Mouse (Mus musculus): ENCODE results near the gene Rit1. TPM values are rescaled to one million over a fixed set of nuclear protein-coding genes. Genes with fewer than 3 reads are reported as not detected.
"Not testable (repeated sequence)": the region's sequence is repeated elsewhere in the genome, so short reads cannot be mapped to it uniquely, and the experiment has no call there.

The Rit1 gene
- polyA plus RNA-seq, 1 experiment from 2014 or later, result 98.4 TPM

DNA sequence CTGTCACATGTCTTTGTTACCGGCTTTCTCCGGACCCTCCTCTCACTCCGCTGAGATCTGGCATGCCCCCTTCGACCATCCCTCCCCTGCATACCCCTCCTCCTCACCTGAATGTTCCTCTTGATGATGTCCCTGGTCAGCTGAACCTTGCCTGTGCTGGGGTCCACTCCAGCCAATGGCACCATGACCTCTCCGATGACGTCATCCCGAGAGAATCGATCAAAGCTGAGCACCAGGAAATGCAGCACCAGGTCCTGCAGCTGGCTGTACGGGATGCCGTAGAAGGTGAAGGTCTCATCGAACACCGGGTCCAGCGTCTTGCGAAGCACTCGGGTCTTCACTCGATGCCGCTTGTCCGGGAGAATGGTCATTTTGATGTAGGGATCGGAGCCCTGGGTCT lies 45.0 kb downstream of the Rit1 start:
- Histone ChIP-seq H3K4me1 (ENCODE audit: insufficient read depth, low read depth, low read length) (peaks cover 9% of the 10 kb centered on the region; the same call in 1 of the 2 replicates), H3K9me3 (ENCODE audit: low read length) (no peaks in the 10 kb centered on the region), H3K27ac (ENCODE audit: low read length) (no peak overlapping the region), H3K36me3 (ENCODE audit: insufficient read depth, low read length) (no peaks in the 10 kb centered on the region), H3K9ac (replicated peaks; ENCODE audit: low read depth) (no peak overlapping the region), H3K27me3 (replicated peaks; ENCODE audit: insufficient read depth, low read length) (no peaks in the 10 kb centered on the region), H3K4me3 (ENCODE audit: low read depth, low read length) (no peak overlapping the region), H3K4me2 (replicated peaks; ENCODE audit: low read depth, low read length) (no peak overlapping the region)
- DNase-seq (ENCODE audit: low spot score), result no peak
- TF ChIP-seq EP300 (IDR thresholded peaks at IDR 0.05), result no peak
- no peak for TF ChIP-seq CTCF (IDR thresholded peaks at IDR 0.05)
- ATAC-seq, result no peak
- WGBS, result 88% methylated on average over 19 of the region's 19 CpGs

DNA sequence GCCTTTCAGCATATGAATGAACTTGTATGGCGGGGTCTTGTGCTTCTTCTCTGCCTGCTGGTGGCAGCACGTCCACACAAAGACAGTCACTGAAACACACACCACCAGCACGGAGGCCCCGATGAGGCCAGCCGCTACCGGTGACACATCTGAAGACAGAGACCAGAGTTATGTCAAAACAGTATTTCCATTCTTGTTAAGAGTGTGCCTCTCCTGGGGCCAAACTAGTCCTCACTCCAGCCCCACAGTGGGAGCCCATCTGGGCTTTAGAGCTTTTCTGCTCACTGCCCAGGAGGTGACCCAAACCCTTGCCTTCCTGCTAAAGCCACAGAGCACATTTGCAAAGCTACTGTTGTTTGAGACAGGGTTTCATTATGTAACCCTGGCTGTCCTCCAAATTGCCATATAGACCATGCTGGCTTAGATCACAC lies 45.8 kb downstream of the Rit1 start:
- TF ChIP-seq CTCF (IDR thresholded peaks at IDR 0.05) (peak; percentile 40; the same call in 1 of the 2 replicates), EP300 (IDR thresholded peaks at IDR 0.05) (no peak)
- Histone ChIP-seq H3K4me1 (ENCODE audit: insufficient read depth, low read depth, low read length) (peaks cover 9% of the 10 kb centered on the region; the same call in 1 of the 2 replicates), H3K4me3 (ENCODE audit: low read depth, low read length) (no peak overlapping the region), H3K36me3 (ENCODE audit: insufficient read depth, low read length) (no peaks in the 10 kb centered on the region), H3K4me2 (replicated peaks; ENCODE audit: low read depth, low read length) (no peak overlapping the region), H3K9ac (replicated peaks; ENCODE audit: low read depth) (no peak overlapping the region), H3K27me3 (replicated peaks; ENCODE audit: insufficient read depth, low read length) (no peaks in the 10 kb centered on the region), H3K27ac (ENCODE audit: low read length) (no peak overlapping the region), H3K9me3 (ENCODE audit: low read length) (no peaks in the 10 kb centered on the region)
- no peak; the same call in 1 of the 2 replicates for ATAC-seq
- DNase-seq (ENCODE audit: low spot score), result peak; percentile 14
- WGBS, result 59% methylated on average over 6 of the region's 6 CpGs

DNA sequence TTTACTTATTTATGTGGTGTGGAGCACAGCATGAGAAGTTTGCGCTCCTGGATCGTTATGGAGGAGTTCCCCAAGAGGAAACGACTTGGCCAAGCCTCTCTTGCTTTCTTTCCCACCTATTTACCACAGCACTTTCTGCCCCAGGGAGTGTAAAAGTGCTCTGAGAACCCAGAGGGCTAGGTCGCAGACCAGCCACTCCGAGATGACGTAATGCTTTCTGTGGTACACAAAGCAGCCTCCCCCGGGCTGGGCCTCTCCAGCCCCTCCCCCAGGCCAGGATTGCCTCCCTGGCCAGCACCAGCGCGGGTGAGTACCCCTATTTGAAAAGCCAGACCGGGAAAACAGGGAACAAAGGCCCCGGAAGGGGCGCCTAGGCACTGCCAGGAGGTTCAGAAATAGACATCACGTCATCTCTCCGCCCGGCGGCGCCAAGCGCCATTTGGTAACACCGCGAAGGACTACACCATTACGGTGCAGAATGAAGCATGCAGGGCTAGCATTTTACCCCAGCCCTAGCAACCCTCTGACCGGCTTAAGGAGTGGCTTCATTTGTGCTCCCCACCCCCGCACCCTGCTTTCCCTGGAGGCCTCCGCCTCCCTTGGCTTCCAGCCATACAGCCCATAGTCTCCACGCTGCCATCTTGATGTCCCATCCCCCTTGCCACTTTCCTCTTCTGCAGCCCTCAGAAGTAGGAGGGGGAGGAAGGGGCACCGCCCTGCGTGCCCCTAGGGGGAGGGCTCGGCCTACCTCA lies 54.7 kb downstream of the Rit1 start:
- H3K4me2 ChIP-seq (replicated peaks; ENCODE audit: low read depth, low read length), result peak overlapping the region; percentile 42
- ATAC-seq (peak; percentile 79), DNase-seq (ENCODE audit: low spot score) (peak; percentile 59)
- peak overlapping the region; percentile 20; the same call in 1 of the 2 replicates for H3K4me3 ChIP-seq (ENCODE audit: low read depth, low read length)
- not testable (repeated sequence) for H3K36me3 ChIP-seq (ENCODE audit: insufficient read depth, low read length); H3K4me1 ChIP-seq (ENCODE audit: insufficient read depth, low read depth, low read length); H3K27me3 ChIP-seq (replicated peaks; ENCODE audit: insufficient read depth, low read length); H3K9ac ChIP-seq (replicated peaks; ENCODE audit: low read depth); H3K9me3 ChIP-seq (ENCODE audit: low read length); H3K27ac ChIP-seq (ENCODE audit: low read length)
- 6% methylated on average over 13 of the region's 28 CpGs for WGBS

DNA sequence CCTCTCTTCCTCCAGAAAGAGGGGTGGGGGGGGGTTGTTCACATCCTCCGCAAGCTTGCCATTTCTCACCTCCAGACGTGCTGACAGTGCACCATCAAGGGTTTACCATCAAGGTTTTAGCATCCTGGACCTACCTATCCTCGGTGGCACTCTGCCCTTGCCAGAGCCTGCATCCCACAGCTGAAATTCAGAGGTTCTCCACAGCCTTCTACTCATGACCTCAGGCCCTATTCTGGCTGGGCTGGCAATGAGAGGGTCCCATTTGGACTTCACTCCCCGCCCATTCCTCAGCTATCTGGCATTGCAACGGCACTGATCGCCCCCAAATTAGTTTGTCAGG lies 55.3 kb downstream of the Rit1 start:
- not testable (repeated sequence) for H3K9me3 ChIP-seq (ENCODE audit: low read length); H3K4me3 ChIP-seq (ENCODE audit: low read depth, low read length); DNase-seq (ENCODE audit: low spot score); H3K9ac ChIP-seq (replicated peaks; ENCODE audit: low read depth); H3K27ac ChIP-seq (ENCODE audit: low read length); H3K4me1 ChIP-seq (ENCODE audit: insufficient read depth, low read depth, low read length); H3K27me3 ChIP-seq (replicated peaks; ENCODE audit: insufficient read depth, low read length); H3K36me3 ChIP-seq (ENCODE audit: insufficient read depth, low read length)
- ATAC-seq, result 0 out of 2 replicates have a peak, but pooled peaks have one; percentile 0
- peak overlapping the region; percentile 42 for H3K4me2 ChIP-seq (replicated peaks; ENCODE audit: low read depth, low read length)
- 33% methylated on average over 3 of the region's 6 CpGs for WGBS

DNA sequence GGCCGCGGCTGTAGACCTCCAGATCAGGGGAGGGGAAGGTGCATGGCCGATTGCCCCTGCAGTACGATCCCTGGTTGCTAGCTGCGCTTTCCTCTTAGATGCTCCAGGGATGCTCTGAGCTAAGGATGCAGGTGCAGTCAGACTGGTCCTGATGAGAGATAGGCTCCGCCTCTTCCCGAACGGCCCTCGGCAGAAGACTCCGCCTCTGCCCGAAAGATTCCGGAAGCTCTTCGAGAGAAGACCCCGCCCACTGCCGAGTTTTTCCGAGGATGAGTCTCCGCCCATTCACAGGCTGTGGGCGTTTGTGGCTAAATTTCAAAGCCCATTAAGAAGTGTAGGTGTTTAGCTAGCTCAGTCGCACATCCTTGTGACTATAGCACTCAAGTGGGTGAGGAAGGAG lies 55.8 kb downstream of the Rit1 start:
- not testable (repeated sequence) for H3K4me1 ChIP-seq (ENCODE audit: insufficient read depth, low read depth, low read length); H3K4me3 ChIP-seq (ENCODE audit: low read depth, low read length); H3K27ac ChIP-seq (ENCODE audit: low read length); H3K27me3 ChIP-seq (replicated peaks; ENCODE audit: insufficient read depth, low read length); H3K4me2 ChIP-seq (replicated peaks; ENCODE audit: low read depth, low read length); H3K36me3 ChIP-seq (ENCODE audit: insufficient read depth, low read length); H3K9me3 ChIP-seq (ENCODE audit: low read length); H3K9ac ChIP-seq (replicated peaks; ENCODE audit: low read depth)
- DNase-seq (ENCODE audit: low spot score), result peak; percentile 81
- WGBS, result under 1% methylated on average over 16 of the region's 19 CpGs
- ATAC-seq, result peak; percentile 59

DNA sequence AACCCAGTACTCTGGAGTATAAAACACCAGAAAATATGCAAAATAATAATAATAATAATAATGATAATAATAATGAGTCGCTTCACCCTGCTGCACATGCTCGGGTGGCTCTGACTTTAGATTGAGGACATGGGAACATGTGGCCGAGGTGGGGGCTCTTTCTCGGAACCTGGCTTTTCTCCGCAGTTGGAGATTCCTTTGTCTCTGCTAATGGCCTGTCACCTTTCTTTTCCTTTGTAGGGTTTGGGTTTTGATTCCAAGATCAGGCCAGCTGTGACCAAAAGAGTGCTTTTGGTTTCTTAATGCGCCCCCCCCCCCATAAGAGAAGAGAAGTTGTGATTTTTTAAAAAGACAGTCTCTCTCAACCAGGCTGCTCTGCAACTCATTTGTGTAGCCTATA lies 56.5 kb downstream of the Rit1 start:
- H3K27ac ChIP-seq (ENCODE audit: low read length); H3K9ac ChIP-seq (replicated peaks; ENCODE audit: low read depth); H3K27me3 ChIP-seq (replicated peaks; ENCODE audit: insufficient read depth, low read length); H3K4me3 ChIP-seq (ENCODE audit: low read depth, low read length); H3K4me1 ChIP-seq (ENCODE audit: insufficient read depth, low read depth, low read length); H3K9me3 ChIP-seq (ENCODE audit: low read length); H3K36me3 ChIP-seq (ENCODE audit: insufficient read depth, low read length); ATAC-seq; DNase-seq (ENCODE audit: low spot score); H3K4me2 ChIP-seq (replicated peaks; ENCODE audit: low read depth, low read length): not testable (repeated sequence)
- 76% methylated on average over 5 of the region's 6 CpGs for WGBS

DNA sequence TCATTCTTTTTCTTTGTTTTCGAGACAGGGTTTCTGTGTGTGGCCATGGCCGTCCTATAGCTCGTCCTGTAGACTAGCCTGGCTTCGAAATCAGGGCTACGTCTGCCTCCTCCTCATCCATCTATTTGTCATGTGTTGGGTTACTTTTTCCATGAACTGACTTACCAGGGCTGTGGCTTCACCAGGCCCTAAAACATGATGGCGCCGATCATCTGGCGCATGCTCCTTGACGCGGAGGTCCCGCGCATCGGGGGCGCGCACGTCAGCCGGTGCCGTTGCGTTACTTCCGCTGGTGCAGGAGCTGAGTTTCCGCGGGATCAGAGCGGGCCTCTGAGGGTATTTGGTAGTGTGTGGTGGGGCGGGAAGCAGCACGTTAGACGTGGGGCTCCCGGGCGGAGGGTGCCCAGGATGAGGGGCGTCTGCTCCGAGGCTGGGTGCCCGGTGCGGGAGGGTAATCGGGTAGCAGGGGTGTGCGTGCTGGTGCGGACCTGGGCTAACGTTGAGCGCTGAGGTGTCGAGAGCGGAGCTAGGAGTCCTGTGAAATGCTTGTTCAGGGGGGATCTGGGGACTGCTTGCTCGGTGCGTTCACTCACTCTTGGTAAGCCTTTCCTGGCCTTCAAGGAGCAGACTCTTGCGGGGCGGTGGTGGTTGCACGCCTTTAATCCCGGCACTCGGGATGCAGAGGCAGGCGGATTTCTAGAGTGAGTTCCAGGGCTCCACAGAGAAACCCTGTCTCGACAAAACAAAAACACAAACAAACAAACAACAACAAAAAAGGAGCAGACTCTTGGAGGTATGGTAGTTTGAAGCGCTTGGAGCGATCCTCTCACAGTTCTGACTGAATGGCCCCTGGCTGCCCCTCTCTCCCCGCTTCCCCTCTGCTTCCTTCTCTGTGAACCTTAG lies 58.6 kb downstream of the Rit1 start, which contains the start of gene Syt11:
Syt11 (minus strand) TSS at position 226 of the 903 bp plus-strand sequence.
- H3K27ac ChIP-seq (ENCODE audit: low read length); H3K36me3 ChIP-seq (ENCODE audit: insufficient read depth, low read length); H3K9ac ChIP-seq (replicated peaks; ENCODE audit: low read depth); H3K27me3 ChIP-seq (replicated peaks; ENCODE audit: insufficient read depth, low read length); H3K9me3 ChIP-seq (ENCODE audit: low read length); H3K4me1 ChIP-seq (ENCODE audit: insufficient read depth, low read depth, low read length): not testable (repeated sequence)
- DNase-seq (ENCODE audit: low spot score), result peak; percentile 25
- Histone ChIP-seq H3K4me2 (replicated peaks; ENCODE audit: low read depth, low read length) (peak within 1 kb of the TSS; percentile 33), H3K4me3 (ENCODE audit: low read depth, low read length) (peak within 1 kb of the TSS; percentile 23)
- peak; percentile 80 for ATAC-seq
- 4% methylated on average over 30 of the region's 51 CpGs for WGBS
